Mouse (Mus musculus) liver, embryonic 13.5 days (tissue): Measurements from ENCODE around the gene Cog5. TPM values are rescaled to one million over a fixed set of nuclear protein-coding genes. Genes with fewer than 3 reads are reported as not detected.
A peak's percentile ranks its signal among the peaks of the same experiment; 100 is the strongest.

Experiments used
- ATAC-seq: fragments of 200-750 bp; cut with Nextera tagmentation; 2 replicates; pipeline ENCODE4 v1.8.0; 2017; ENCODE audit warnings: low read depth, mild to moderate bottlenecking, moderate number of reproducible peaks, moderate library complexity
- DNase-seq: peaks from one replicate; pipeline ENCODE4 v3.0.0; 2022
- H3K27ac ChIP-seq: fragments of 300-500 bp; sonication (generic); 2 replicates; pipeline ENCODE4 v1.5.1; 2015; ENCODE audit warnings: moderate library complexity, mild to moderate bottlenecking, inconsistent platforms
- H3K27me3 ChIP-seq: fragments of 300-500 bp; sonication (generic); 2 replicates; pipeline ENCODE4 v1.6.1; 2015; ENCODE audit warnings: mild to moderate bottlenecking, inconsistent platforms
- H3K36me3 ChIP-seq: fragments of 300-500 bp; sonication (generic); 2 replicates; pipeline ENCODE4 v1.6.1; 2015; ENCODE audit warnings: mild to moderate bottlenecking, inconsistent platforms
- H3K4me1 ChIP-seq: fragments of 300-500 bp; sonication (generic); replicated peaks from 2 replicates; pipeline ENCODE4 v1.6.1; 2015; ENCODE audit warnings: inconsistent platforms
- H3K4me2 ChIP-seq: fragments of 300-500 bp; sonication (generic); 2 replicates; pipeline ENCODE4 v1.6.1; 2015; ENCODE audit warnings: inconsistent platforms, mild to moderate bottlenecking, moderate library complexity
- H3K4me3 ChIP-seq: fragments of 300-500 bp; sonication (generic); replicated peaks from 2 replicates; pipeline ENCODE4 v1.5.1; 2015; ENCODE audit warnings: mild to moderate bottlenecking, inconsistent platforms
- H3K9ac ChIP-seq: fragments of 300-500 bp; sonication (generic); 2 replicates; pipeline ENCODE4 v1.6.1; 2015; ENCODE audit warnings: mild to moderate bottlenecking, inconsistent platforms
- H3K9me3 ChIP-seq: fragments of 300-500 bp; sonication (generic); replicated peaks from 2 replicates; pipeline ENCODE4 v1.6.1; 2016; ENCODE audit warnings: inconsistent platforms
- WGBS: fragments of 180-500 bp; shearing (Covaris S2); methylation state at CpG from one replicate; pipeline ENCODE4 v1.1.7; 2015; ENCODE audit not compliant: insufficient replicate concordance; 5-methylcytosine and 5-hydroxymethylcytosine counted together
- polyA plus RNA-seq: library from polyadenylated mRNA; unstranded; fragments of >200 nt; fragmentation: Nextera tagmentation; extraction: Ambion mirVana; gene quantifications from 2 replicates; pipeline ENCODE4 v1.2.1, GENCODE M21; 2015

The Cog5 gene
- polyA plus RNA-seq, 1 experiment from 2014 or later, result 8.0 TPM

- ATAC-seq (no peak), DNase-seq (no peak)
- Histone ChIP-seq H3K9me3 (no peaks in the 10 kb centered on the region), H3K4me2 (no peak overlapping the region), H3K27me3 (no peaks in the 10 kb centered on the region), H3K36me3 (no peaks in the 10 kb centered on the region), H3K4me3 (no peak overlapping the region), H3K27ac (no peak overlapping the region), H3K4me1 (no peaks in the 10 kb centered on the region), H3K9ac (no peak overlapping the region)
- WGBS, result 63% methylated on average over 10 of the region's 10 CpGs
Observed at GRCm38 (mm10) chr12:31825821-31826220, 171.2 kb downstream of the Cog5 start.

GRCm38 (mm10) chr12:31826476-31826875, 171.8 kb downstream of the Cog5 start:
- Histone ChIP-seq H3K4me2 (no peak overlapping the region), H3K9ac (no peak overlapping the region), H3K27ac (no peak overlapping the region), H3K27me3 (no peaks in the 10 kb centered on the region), H3K9me3 (no peaks in the 10 kb centered on the region), H3K4me1 (no peaks in the 10 kb centered on the region), H3K4me3 (no peak overlapping the region), H3K36me3 (no peaks in the 10 kb centered on the region)
- DNase-seq, result no peak
- no peak for ATAC-seq
- 79% methylated on average over 2 of the region's 2 CpGs for WGBS

GRCm38 (mm10) chr12:31835480-31835879, 180.8 kb downstream of the Cog5 start:
- no peak overlapping the region for H3K4me3 ChIP-seq
- no peaks in the 10 kb centered on the region for H3K4me1 ChIP-seq
- 81% methylated on average over 5 of the region's 5 CpGs for WGBS
- no peaks in the 10 kb centered on the region for H3K9me3 ChIP-seq
- no peaks in the 10 kb centered on the region for H3K27me3 ChIP-seq
- DNase-seq (no peak), ATAC-seq (no peak)
- H3K27ac ChIP-seq, result no peak overlapping the region
- no peaks in the 10 kb centered on the region; the same call in 1 of the 2 replicates for H3K36me3 ChIP-seq
- H3K4me2 ChIP-seq, result no peak overlapping the region
- H3K9ac ChIP-seq, result no peak overlapping the region

- no peak overlapping the region for H3K4me3 ChIP-seq
- no peaks in the 10 kb centered on the region for H3K27me3 ChIP-seq
- no peak overlapping the region for H3K27ac ChIP-seq
- no peak for DNase-seq
- ATAC-seq, result no peak
- H3K9me3 ChIP-seq, result no peaks in the 10 kb centered on the region
- H3K36me3 ChIP-seq, result no peaks in the 10 kb centered on the region; the same call in 1 of the 2 replicates
- no peak overlapping the region for H3K9ac ChIP-seq
- H3K4me1 ChIP-seq, result no peaks in the 10 kb centered on the region
- no peak overlapping the region for H3K4me2 ChIP-seq
- WGBS, result 53% methylated on average over 1 of the region's 1 CpGs
Observed at GRCm38 (mm10) chr12:31836211-31836610, 181.5 kb downstream of the Cog5 start.

- Histone ChIP-seq H3K36me3 (peaks cover 6% of the 10 kb centered on the region), H3K4me1 (no peaks in the 10 kb centered on the region), H3K9me3 (no peaks in the 10 kb centered on the region), H3K27ac (no peak overlapping the region), H3K9ac (no peak overlapping the region), H3K4me2 (no peak overlapping the region), H3K4me3 (no peak overlapping the region), H3K27me3 (no peaks in the 10 kb centered on the region)
- ATAC-seq (no peak), DNase-seq (no peak)
Observed at GRCm38 (mm10) chr12:31838521-31838920, 183.9 kb downstream of the Cog5 start.

- no peak overlapping the region for H3K27ac ChIP-seq
- ATAC-seq, result no peak
- peaks cover 6% of the 10 kb centered on the region for H3K36me3 ChIP-seq
- no peak overlapping the region for H3K9ac ChIP-seq
- no peaks in the 10 kb centered on the region for H3K27me3 ChIP-seq
- no peaks in the 10 kb centered on the region for H3K9me3 ChIP-seq
- no peak overlapping the region for H3K4me2 ChIP-seq
- H3K4me3 ChIP-seq, result no peak overlapping the region
- no peaks in the 10 kb centered on the region for H3K4me1 ChIP-seq
- DNase-seq, result no peak
Observed at GRCm38 (mm10) chr12:31839249-31839648, 184.6 kb downstream of the Cog5 start.

- H3K9ac ChIP-seq, result no peak overlapping the region
- no peak overlapping the region for H3K4me3 ChIP-seq
Observed at GRCm38 (mm10) chr12:31846077-31846476, 191.4 kb downstream of the Cog5 start.

GRCm38 (mm10) chr12:31848630-31849415, 194.2 kb downstream of the Cog5 start:
- Histone ChIP-seq H3K4me3 (no peak overlapping the region), H3K36me3 (no peaks in the 10 kb centered on the region), H3K27ac (no peak overlapping the region), H3K4me1 (peaks cover 14% of the 10 kb centered on the region), H3K27me3 (no peaks in the 10 kb centered on the region), H3K9ac (peak overlapping the region; percentile 23; the same call in 1 of the 2 replicates), H3K4me2 (peak overlapping the region; percentile 33), H3K9me3 (no peaks in the 10 kb centered on the region)
- peak; percentile 31; the same call in 1 of the 2 replicates for ATAC-seq
- WGBS, result 79% methylated on average over 5 of the region's 5 CpGs
- no peak for DNase-seq

More at GRCm38 (mm10) chr12:31846077-31846476, 191.4 kb downstream of the Cog5 start:
- Histone ChIP-seq H3K4me2 (no peak overlapping the region), H3K4me1 (peaks cover 14% of the 10 kb centered on the region), H3K27me3 (no peaks in the 10 kb centered on the region), H3K36me3 (peaks cover 6% of the 10 kb centered on the region), H3K27ac (no peak overlapping the region), H3K9me3 (no peaks in the 10 kb centered on the region)
- ATAC-seq, result no peak
- 85% methylated on average over 3 of the region's 3 CpGs for WGBS
- DNase-seq, result no peak

- Histone ChIP-seq H3K9ac (no peak overlapping the region), H3K4me1 (peaks cover 19% of the 10 kb centered on the region), H3K4me2 (no peak overlapping the region), H3K27ac (no peak overlapping the region), H3K36me3 (no peaks in the 10 kb centered on the region), H3K9me3 (no peaks in the 10 kb centered on the region), H3K27me3 (no peaks in the 10 kb centered on the region), H3K4me3 (no peak overlapping the region)
- ATAC-seq (no peak), DNase-seq (no peak)
- 84% methylated on average over 2 of the region's 2 CpGs for WGBS
Observed at GRCm38 (mm10) chr12:31849601-31850000, 194.9 kb downstream of the Cog5 start.

- Histone ChIP-seq H3K27me3 (no peaks in the 10 kb centered on the region), H3K9ac (no peak overlapping the region), H3K36me3 (no peaks in the 10 kb centered on the region), H3K4me1 (peaks cover 14% of the 10 kb centered on the region), H3K4me2 (no peak overlapping the region), H3K4me3 (no peak overlapping the region), H3K27ac (no peak overlapping the region), H3K9me3 (no peaks in the 10 kb centered on the region)
- 57% methylated on average over 3 of the region's 3 CpGs for WGBS
- DNase-seq (no peak), ATAC-seq (no peak)
Observed at GRCm38 (mm10) chr12:31854039-31854438, 199.4 kb downstream of the Cog5 start.

GRCm38 (mm10) chr12:31854817-31855216, 200.1 kb downstream of the Cog5 start:
- ATAC-seq (no peak), DNase-seq (no peak)
- WGBS, result 72% methylated on average over 2 of the region's 2 CpGs
- H3K9me3 ChIP-seq, result no peaks in the 10 kb centered on the region
- peaks cover 8% of the 10 kb centered on the region for H3K4me1 ChIP-seq
- no peaks in the 10 kb centered on the region for H3K27me3 ChIP-seq
- H3K9ac ChIP-seq, result no peak overlapping the region
- no peaks in the 10 kb centered on the region for H3K36me3 ChIP-seq
- no peak overlapping the region for H3K4me2 ChIP-seq
- no peak overlapping the region for H3K27ac ChIP-seq
- no peak overlapping the region for H3K4me3 ChIP-seq

- 76% methylated on average over 7 of the region's 7 CpGs for WGBS
- no peak overlapping the region for H3K4me3 ChIP-seq
- no peaks in the 10 kb centered on the region for H3K27me3 ChIP-seq
- DNase-seq, result no peak
- H3K4me1 ChIP-seq, result peaks cover 14% of the 10 kb centered on the region
- H3K36me3 ChIP-seq, result no peaks in the 10 kb centered on the region
- H3K4me2 ChIP-seq, result no peak overlapping the region
- H3K9ac ChIP-seq, result no peak overlapping the region
- no peak overlapping the region for H3K27ac ChIP-seq
- no peak for ATAC-seq
- H3K9me3 ChIP-seq, result no peaks in the 10 kb centered on the region
Observed at GRCm38 (mm10) chr12:31857784-31858183, 203.1 kb downstream of the Cog5 start.
